Mouse (Mus musculus): Measurements from ENCODE around the gene Cbx4. TPM values are rescaled to one million over a fixed set of nuclear protein-coding genes. Genes with fewer than 3 reads are reported as not detected.

Cbx4 gene
- total RNA-seq (2022) = 10 to 100 TPM in 1 of 4 experiments, 1 to 10 TPM in 3; 5.2 to 12.8 (median 8.4) TPM

DNA sequence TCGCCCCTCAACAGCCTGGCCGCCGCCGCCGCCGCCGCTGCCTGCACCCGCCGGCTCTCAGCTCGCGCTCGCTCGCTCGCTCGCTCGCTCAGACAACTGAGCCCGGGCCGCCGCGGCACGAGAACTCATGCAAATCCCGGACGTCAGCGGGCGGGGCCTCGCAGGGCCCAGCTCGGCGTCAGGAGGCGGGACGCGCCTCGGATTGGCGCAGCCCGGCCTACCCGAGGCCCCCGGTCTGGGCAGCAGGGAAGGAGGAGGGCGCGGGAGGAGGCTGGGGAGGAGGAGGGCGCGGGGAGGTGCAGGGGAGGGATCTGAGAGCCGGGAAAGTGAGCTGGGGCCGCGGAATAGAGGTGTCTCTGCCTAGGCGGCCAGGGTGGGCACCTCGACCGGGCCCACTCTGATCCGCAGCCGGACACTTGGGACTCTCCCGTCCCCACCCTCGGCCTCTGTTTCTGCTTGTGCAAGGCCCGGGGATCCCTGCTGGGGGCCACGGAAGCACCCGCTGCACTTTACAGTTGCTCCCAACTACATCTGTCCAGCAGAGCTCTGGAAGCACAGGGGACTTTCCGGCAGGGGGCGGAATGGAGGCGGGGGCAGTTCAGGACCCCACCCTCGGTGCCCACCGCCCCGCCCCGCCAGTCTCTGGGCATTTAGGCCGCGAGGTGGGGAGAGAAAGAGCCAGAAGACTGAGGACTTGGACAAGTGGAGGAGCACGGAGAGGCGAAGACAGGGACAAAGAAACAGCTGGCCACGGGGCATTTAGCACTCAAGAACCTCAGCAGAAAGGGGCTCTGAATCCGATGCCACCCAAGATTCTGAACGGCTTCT lies at the start of gene Cbx4:
TSS of gene Cbx4 (minus strand) at position 78 of the 828 bp plus-strand sequence.
- peak; percentile 86 for DNase-seq (ENCODE audit: low spot score)

DNA sequence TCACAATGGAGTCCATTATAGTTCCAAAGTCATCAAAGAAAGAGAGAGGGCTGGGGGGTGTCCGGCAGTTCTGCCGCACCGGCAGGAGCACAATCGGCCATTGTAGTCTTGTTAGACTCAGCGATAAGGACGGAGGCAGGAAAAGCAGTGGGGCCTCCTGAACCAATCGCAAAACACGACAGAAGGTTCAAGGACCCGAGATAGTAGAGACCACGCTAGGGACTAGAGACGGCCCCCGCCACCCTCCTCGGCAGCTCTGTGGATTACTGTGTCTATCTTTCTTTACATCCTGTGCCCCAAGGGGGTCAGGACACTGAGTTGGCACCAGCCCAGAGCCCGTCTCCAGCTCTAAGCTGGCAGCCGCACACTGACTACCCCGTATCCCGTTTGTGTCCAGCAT lies 48.6 kb upstream of the Cbx4 start:
- DNase-seq (ENCODE audit: low spot score) = no peak

DNA sequence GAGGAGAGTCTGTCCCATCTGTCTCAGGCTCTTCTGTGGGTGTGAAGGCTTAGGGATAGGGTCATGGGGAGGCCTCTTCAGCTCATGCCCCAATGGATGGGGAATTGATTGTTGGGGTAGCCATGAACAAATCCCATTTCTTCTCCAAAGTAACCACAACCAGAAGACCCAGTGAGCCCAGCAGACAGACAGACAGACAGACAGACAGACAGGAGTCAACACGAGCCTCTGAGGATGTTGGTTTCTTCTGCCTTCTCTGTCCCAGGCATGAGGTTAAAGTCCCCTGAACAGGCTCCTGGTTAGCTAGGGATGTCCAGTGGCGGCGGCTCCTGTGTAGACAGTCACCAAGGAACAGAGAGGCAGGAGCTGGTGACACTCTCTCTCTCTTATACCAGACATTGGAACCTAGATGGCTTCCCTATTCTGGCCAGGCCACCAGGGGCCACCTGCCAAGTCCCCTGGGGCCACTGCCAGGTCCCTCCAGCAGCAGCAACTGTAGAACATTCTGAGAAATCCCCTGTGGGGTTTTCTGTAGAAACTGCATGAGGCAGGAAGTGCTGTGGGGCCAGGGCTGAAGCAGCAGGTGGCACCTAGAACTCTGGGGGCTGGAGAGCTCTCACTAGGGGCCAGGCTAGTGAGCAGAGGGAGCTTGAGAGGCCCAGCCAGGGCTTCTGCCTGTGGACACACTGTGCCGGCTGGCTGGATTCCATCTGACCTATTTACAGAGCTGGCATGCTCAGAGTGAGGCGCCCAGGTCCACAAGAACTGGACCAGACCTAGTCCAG lies 47.6 kb upstream of the Cbx4 start:
- peak; percentile 60 for DNase-seq (ENCODE audit: low spot score)

DNA sequence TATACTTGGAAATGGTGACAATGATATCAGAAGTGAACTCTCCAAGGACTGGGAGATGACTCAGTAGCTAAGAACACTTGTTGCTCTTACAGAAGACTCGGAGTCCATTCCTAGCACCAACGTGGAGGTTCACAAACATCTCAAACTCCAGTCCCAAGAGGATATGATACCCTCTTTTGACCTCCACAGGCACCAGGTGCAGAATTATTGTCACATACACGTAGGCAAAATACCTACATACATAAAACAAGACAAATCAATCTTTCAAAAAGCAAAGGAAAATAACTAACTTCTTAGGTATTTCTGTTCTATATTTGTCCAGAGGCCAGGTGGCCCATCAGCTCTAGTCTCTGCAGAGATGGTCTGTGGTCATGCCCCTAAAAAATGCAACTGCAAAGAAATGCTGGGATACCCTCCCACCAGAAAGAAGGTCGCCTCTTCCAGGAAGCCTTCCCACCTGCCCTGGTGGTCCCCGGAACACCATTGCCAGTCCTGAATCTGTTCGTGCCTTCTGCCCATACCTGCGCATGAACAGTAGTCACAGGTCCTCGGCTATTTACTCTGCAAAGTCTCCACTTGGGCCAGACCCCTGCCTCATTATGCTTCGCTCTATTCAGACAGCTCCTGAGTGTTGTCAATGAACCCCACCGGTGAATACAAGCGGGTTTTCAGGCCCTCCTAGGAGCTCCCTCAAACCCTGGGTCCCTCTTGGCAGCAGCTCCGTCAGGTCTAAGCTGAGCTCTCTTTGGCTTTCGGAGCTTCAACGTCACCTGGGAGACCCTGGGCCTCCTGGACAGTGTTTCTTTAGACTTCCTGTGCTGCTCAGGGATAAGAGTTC lies 46.4 kb upstream of the Cbx4 start:
- no peak for DNase-seq (ENCODE audit: low spot score)

DNA sequence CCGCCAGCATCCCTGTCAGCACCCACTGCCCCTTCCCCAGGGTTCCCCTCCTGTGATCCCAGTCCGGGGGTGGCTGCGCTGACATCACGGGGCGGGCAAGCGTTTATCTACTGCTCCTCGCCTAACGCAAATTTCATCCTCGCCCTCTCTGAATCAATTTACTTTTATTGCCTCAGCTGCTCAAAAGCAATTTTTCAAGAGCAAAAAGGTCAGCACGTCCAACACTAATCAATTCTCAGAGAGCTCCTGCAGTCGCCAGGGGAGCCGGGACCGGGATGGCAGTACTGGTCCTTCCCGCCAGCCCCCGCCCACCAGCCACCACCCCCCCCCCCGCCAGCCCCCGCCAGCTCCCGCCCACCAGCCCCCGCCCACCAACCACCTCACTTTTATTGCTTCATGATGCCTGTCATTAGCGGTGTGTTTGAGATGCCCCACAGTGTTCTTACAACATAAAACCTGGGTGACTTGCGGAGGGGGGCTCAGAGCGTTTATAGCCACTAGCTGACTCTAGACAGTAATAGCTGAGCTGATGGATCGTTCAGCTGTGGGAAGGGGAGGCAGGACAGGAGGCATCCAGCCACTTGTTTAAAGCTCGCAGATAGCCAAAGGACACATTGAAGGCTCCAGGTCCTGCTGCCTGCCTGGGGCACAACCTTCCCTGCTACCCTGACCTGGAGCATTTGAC lies 44.2 kb upstream of the Cbx4 start:
- DNase-seq (ENCODE audit: low spot score) = no peak

DNA sequence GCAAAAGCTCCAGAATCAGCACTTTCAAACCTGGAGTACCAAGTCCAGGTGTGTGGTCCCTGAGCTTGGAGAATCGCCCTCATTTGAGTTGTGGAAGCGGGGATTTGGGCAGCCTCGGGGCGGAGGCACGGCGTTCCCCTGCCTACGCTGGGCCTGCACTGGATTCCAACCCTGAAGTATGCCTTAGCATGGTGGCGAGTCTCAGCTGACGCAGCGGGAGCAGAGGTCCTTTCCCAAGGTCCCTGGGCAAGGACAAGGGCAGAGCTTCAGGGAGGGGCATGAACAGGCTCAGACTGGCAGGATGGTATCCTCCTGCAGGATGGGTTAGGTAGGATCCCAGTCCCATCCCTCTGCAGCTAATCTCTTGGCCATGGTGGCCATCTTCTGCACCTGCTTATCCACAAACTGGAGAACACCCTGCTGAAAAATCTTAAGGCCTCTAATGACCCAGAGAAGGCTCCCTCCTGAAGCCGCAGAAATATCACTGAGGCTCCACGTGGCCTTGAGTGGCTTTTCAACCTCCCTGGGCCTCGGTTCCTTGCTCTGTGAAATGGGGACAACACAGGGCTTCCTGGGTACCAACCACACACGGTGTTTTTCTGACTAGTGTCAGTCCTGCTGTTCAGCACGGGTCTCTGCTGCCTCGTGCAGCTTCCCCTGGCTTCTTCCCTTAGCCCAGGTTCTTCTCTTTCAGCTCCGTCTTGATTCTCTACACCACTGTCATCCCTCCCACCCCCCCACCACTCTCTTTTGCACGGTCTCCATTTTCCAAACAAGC lies 43.4 kb upstream of the Cbx4 start:
- no peak for DNase-seq (ENCODE audit: low spot score)

DNA sequence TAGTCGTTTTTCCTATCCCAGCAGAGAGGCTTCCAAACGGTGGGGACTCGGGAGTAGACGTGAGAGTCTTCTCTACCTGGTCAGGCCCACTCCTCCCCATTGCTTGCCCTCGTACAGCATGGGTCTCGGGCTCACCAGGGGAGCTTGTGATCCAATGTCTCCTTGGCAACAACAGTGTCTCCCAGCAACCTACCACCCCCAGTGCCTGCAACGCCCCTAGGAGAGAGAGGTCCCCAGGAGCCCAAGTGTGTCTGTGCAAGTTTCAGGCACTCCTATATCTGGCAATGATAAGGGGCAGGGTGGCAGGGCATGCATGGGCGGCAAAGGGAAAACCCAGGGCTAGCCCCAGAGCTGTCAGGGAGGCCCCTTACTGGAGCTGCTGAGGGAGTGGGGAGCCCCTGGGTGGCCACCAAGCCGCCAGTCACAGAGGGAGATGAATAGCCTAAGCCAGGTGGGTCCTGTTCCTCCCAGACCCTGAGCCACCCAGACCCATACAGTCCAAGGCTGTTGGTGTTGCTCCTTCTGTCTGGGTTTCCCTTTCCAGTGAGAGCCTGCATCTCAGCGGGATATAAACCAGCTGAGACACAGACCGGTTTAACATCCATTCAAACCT lies 42.8 kb upstream of the Cbx4 start:
- no peak for DNase-seq (ENCODE audit: low spot score)

DNA sequence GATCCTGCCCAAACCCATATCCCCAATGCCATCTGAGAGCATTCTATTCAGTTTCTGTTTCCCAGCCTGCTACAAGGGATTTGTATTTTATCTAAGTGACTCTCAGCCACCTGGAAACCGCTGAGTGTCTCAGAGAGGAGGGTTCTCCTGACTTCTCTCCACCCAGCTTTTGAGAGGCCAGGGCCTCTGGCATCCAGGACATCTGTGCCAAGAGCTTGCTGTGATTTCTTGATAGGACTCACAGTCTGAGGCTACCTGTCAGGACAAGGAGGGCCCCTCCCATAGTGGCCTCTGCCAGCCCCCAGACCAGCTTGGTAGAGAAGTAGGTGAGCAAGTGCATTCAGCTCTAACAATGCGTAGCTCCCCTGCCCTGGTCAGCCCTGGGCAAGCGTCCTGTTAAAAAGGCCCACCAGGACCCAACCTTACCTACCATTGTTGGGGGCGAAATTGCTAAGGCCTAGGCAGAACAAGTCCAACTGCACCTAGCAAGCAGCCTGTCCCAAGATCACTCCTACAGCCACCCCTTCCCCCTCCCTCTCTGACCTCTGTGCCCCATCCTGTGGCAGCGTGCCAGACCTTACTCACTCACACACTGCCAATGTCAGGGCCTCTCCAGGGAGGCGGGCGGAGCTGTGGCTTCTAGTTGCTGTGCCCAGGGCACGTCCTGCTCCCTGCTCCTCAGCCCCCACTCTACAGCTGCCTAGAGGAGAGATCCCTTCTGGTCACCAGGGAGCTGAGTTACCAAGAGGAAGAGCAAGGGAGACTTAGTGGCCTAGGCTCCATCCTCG lies 41.9 kb upstream of the Cbx4 start:
- DNase-seq (ENCODE audit: low spot score) = peak; percentile 61

DNA sequence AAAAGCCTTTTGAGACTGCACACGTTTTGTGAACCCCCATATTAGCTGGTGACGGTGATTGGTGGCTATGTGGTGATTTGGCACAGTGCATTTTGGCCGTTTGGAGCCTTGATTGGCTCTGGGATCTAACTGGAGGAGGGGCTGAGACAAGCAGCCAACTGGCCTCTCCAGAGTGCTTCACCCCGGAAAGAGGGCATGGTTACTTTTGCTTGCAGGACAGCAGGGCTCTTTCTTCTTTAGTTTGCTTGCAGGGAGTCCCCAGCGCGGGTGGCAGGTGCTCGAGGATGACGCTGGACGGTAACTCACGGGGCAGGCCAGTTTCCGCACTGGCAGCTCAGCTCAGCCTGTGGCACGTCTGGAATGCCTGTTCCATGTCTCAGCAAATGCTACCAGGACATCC lies 41.1 kb upstream of the Cbx4 start:
- no peak for DNase-seq (ENCODE audit: low spot score)

DNA sequence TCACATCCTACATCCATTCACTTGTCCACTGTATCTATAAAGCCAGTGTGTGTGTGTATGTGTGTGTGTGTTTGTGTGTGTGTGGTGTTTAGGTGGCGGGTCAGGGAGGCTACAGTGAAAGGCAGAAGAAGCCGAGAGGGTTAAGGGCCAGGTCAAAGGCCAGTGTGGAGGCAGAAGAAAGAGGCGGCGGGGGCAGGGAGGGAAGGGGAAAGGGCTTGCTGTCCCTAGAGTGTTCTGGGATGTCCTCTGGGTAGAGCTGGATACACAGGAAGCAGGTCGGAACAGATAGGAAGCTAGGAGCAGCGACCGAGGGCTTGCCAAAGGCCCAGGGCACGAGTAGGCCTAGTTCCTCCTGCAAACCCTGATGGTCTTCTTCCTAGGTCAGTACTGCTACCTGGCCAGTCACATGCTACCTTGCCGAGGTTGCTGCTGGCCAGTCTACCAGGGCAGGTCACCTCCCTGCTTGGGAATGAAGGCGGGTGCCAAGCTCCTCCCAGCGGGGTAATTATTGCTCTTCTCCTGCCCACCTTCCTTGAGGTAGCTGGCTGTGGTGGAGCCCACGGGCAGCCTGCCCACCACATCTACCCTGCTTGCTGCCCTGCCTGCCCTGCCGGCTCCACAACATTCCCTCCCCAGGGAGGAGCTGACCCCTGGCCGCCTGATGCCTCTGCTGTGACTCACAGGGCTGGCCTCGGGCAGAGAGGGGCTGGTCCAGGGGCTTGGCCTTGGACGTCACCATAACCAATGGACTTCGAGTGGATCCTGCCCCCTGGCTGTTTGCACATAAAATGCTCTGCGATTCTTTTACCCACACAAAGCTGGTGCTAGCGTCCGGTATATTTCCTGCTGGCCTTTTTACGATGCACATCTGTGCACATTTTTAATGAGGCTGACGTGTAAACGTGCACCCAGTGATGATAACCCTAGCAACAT lies 40.2 kb upstream of the Cbx4 start:
- DNase-seq (ENCODE audit: low spot score) = peak; percentile 88

DNA sequence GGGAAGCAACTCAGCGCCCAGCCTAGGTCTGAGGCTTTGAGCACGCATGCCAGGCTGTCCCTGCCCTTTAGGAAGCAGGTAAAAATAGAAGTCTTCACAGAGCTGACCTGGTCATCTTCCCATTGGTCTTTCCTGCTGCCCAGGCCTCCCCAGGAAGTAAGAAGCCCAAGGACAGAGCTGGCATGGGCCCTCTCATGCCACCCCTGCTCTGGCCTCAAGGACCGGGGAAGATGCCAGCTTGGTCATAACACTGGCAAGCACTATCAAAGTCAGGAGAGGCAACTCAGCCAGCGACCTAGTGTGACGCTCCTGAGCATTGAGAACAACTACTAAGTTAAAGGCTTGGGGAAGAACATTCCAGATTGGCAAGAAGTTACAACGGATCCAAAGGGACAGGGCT lies 38.5 kb upstream of the Cbx4 start:
- DNase-seq (ENCODE audit: low spot score) = peak; percentile 66

DNA sequence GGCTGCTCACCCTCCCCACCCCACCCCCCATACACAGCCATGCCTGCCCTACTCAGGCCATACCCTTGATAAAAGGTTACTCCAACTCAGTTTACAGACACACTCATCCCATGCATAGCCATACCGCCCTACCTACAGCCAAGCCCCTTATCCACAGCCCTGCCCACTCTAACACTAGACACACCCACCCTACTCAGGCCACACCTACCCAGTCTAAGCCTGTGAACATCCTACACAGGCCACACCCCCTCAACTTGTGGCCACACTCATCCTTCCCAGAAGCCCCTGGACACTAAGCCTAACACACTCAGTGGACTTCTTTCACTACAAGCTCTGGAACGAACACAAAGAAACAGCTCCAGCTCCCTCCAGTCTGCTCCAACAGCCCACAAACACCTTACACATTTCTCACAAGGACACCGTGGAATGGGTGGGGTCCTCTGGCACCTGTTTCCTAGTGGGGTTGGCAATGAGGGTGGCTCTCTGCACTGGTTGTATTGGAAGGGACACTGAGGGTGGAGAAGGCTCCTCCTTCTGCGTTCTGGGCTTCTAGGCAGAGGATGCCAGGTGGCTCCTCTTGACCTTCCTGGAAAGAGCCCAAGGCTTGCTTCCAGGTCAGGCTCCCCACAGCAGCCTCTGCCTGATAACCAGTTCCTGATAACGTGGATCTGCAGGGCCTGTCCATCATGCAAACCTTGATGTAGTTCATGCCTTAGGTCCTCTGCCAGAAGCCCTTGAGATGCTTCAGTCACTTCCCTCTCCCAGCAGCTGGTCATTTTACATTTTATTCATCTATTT lies 37.7 kb upstream of the Cbx4 start:
- no peak for DNase-seq (ENCODE audit: low spot score)

DNA sequence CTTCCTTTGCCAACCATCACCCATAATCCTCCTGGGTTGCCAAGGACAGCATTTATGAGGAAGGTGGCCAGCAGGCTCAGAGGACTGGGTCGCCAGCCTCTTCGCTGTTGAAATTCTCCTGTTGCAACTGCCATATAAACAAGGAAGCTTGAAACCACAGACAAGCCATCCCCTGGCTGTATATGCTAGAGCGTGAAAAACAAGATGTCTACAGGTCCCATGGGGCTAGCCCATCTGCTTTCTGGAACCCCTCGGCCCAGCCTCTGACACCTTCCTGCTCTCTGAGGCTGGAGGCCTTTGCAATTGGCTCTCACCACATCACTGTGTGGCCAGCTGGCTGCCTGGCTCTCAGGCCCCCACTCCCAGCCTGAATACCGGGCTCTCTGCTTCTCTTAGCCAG lies 36.4 kb upstream of the Cbx4 start:
- no peak for DNase-seq (ENCODE audit: low spot score)

DNA sequence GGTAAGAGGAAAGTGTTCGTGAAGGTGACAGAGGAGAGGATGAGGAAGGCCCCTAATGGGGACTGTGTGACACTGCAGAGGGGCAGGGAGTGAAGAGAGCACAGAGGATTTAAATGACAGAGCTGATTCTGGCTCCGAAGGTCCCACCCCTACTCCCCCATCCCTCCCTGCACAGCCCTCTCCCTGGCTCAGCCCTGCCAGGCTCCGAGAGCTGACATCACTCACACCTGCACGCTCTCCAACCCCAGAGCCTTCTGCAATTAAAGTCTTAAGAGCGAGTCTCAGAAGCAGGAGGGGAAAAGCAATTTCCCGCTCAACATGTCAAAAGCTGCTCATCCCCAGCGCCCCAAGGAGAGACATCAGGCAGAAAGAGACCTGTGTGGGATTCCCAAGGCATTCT lies 32.9 kb upstream of the Cbx4 start:
- DNase-seq (ENCODE audit: low spot score) = no peak

DNA sequence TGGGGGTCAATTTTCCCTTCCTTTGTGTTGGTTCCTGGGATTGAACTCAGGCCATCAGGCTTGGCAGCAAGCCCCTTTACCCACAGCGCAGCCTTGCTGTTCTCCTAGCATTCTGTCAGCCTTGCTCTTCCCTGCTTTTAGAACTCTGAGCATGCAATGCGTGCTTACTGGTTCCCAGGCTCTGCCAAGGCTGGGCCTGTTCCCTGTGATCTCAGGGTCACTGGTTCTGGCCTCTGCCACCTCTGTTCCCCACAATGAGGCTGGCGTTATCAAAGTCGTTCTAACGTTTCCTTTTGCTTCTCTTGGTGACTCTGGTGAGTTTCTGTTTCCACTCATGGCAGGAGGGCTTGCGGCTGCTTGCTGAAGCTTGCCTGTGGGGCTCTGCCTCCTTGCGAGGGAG lies 31.9 kb upstream of the Cbx4 start:
- no peak for DNase-seq (ENCODE audit: low spot score)

DNA sequence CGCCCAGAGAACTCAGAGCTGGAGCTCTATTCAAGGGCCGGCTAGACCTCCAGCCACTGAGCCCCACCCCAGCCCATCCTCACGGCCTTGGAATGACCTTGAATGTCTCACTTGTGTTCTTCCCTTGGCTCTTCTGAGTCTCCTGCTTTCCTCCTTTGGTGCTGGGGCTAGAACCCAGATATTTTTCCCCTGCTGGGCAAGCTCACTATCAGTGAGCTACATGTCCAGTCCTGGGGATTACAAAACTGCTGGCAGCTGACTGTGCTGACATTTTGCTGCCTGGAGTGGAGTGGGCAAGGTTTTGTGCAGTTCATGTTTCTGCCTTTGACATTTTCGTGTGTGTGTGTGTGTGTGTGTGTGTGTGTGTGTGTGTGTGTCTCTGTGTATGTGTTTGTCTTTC lies 31.0 kb upstream of the Cbx4 start:
- no peak for DNase-seq (ENCODE audit: low spot score)

DNA sequence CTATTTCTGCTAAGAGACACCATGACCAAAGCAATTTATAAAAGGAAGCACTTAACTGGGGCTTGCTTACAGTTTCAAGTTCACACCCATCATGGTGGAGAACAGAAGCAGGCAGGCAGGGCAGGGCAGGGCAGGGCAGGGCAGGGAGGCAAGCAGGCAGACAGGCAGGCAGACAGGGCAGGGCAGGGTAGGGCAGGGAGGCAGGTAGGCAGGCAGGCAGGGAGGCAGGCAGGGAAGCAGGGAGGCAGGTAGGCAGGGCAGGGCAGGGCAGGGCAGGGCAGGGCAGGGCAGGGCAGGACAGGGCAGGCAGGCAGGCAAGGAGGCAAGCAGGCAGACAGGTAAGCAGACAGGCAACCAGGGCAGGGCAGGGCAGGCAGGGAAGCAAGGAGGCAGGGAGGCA lies 26.7 kb upstream of the Cbx4 start:
- DNase-seq (ENCODE audit: low spot score) = no peak

DNA sequence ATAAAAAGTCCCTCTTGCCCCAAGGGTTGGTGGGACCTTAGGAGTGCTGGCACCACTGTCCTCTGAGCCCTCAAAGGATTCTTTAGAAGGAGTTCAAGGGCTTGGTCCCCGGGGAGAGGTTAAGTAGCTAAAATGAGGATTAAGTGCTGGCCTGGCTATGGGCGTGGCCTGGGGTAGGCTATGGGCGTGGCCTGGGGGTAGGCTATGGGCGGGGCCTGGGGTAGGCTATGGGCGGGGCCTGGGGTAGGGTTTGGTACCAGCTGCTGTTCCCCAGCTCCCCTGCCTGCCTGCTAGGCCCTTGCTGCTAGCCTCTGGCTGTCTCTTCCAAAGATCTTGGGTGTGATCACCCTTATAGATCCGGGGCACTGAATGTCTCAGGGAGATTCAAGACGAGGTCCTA lies 25.3 kb upstream of the Cbx4 start:
- DNase-seq (ENCODE audit: low spot score) = no peak

Measured in heart, adult 8-10 months (tissue).